Mouse (Mus musculus) CH12.LX (cell line): ENCODE measurements around the gene Klhl42.

Experiments used
- MAFK ChIP-seq: IDR thresholded peaks from 2 replicates; pipeline ENCODE4 v1.6.1; 2011; ENCODE audit warnings: low read length, improper control_type of control experiment; ENCODE audit not compliant: insufficient replicate concordance
- POLR2A ChIP-seq: IDR thresholded peaks from 2 replicates; pipeline ENCODE4 v1.6.1; 2011; ENCODE audit warnings: low read depth, mild to moderate bottlenecking, improper control_type of control experiment, low read length
- ZC3H11A ChIP-seq: IDR thresholded peaks from 2 replicates; pipeline ENCODE4 v1.6.1; 2012; ENCODE audit warnings: low read depth, mild to moderate bottlenecking, inconsistent platforms, low read length, improper control_type of control experiment

GRCm38 (mm10) chr6:147102293-147102692 is 11.1 kb downstream of the Klhl42 start:
- TF ChIP-seq MAFK = no peak
- no peak for TF ChIP-seq ZC3H11A
- no peak for TF ChIP-seq POLR2A
